Mouse (Mus musculus): ENCODE results near the gene Cpa5. TPM values are rescaled to one million over a fixed set of nuclear protein-coding genes. Genes with fewer than 3 reads are reported as not detected.

The Cpa5 gene
- polyA plus RNA-seq, 1 experiment from 2014 or later: 0.74 TPM

DNA sequence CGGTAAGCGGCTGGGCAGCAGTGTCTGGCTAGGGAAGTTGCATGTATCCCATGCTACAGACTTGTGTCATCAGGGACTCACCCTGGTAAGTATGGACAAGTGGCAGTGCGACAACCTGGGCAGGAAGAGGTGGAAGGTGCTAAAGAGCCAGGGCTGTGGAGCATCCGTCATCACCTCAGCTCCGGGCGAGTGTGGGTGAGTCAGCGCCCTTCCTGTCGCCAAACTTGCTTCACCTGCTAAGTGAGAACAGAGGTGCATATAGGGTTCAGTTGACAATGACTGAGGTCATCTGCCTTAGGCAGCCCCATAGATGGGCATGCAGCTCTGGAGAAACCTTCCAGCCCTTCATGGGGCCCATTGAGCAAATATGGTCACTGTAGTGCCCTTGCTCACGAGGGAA is 14.0 kb downstream of the Cpa5 start:
- Histone ChIP-seq H3K4me2 (ENCODE audit: low read length) (no peak overlapping the region), H3K4me1 (ENCODE audit: control insufficient read depth in 2 of 2, insufficient read depth in 2 of 2, low read length in 2 of 2) (peaks cover 29 to 46% of the 10 kb centered on the region in 2 experiments), H3K27ac (replicated peaks in 1 of 2; ENCODE audit: control insufficient read depth in 1 of 2, insufficient read depth in 1 of 2, low read depth in 2 of 2, low read length in 2 of 2) (peak overlapping the region; percentile 61 to 70), H3K9ac (ENCODE audit: low read length) (no peak overlapping the region), H3K36me3 (ENCODE audit: control insufficient read depth, insufficient read depth, low read length) (no peaks in the 10 kb centered on the region), H3K27me3 (ENCODE audit: control insufficient read depth, insufficient read depth, low read length) (no peaks in the 10 kb centered on the region), H3K9me3 (ENCODE audit: control insufficient read depth, low read length) (no peaks in the 10 kb centered on the region), H3K4me3 (ENCODE audit: control insufficient read depth in 1 of 2, insufficient read depth in 1 of 2, low read depth in 1 of 2, low read length in 2 of 2) (no peak overlapping the region)
- 47% methylated on average over 9 of the region's 9 CpGs for WGBS
- ATAC-seq (ENCODE audit: insufficient number of reproducible peaks, insufficient read depth, low FRiP score, low read depth): peak; percentile 62

DNA sequence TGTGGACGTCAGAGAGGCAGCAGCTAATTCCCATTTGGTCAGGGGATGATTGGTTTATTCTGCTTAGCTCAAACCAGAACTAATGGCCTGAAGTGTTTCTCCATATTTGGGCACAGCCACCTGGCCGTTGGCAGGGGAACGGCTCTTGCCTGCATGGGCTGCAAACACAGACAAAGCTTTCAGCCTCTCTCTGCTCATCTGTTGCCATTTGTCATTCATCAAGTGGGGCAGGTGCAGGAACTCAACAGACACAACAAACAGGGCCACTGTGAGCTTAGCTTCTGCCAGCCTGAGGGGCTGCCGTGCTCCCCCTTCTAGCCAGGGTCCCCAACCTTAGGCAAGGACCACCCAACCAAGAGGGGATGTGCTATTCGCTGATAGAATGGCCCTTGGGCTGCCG is 17.3 kb downstream of the Cpa5 start:
- no peak for ATAC-seq (ENCODE audit: insufficient number of reproducible peaks, insufficient read depth, low FRiP score, low read depth)
- no peak overlapping the region for H3K27ac ChIP-seq (replicated peaks in 1 of 2; ENCODE audit: control insufficient read depth in 1 of 2, insufficient read depth in 1 of 2, low read depth in 2 of 2, low read length in 2 of 2)
- H3K27me3 ChIP-seq (ENCODE audit: control insufficient read depth, insufficient read depth, low read length): no peaks in the 10 kb centered on the region
- H3K9ac ChIP-seq (ENCODE audit: low read length): no peak overlapping the region
- no peak overlapping the region for H3K4me2 ChIP-seq (ENCODE audit: low read length)
- no peak overlapping the region for H3K4me3 ChIP-seq (ENCODE audit: control insufficient read depth in 1 of 2, insufficient read depth in 1 of 2, low read depth in 1 of 2, low read length in 2 of 2)
- WGBS: 57% methylated on average over 6 of the region's 6 CpGs
- H3K9me3 ChIP-seq (ENCODE audit: control insufficient read depth, low read length): no peaks in the 10 kb centered on the region
- H3K36me3 ChIP-seq (ENCODE audit: control insufficient read depth, insufficient read depth, low read length): no peaks in the 10 kb centered on the region
- H3K4me1 ChIP-seq (ENCODE audit: control insufficient read depth in 2 of 2, insufficient read depth in 2 of 2, low read length in 2 of 2): peaks cover 13 to 16% of the 10 kb centered on the region in 2 experiments; a peak in 3 of 4 replicates

- H3K4me1 ChIP-seq (ENCODE audit: control insufficient read depth in 2 of 2, insufficient read depth in 2 of 2, low read length in 2 of 2): peaks cover 7 to 8% of the 10 kb centered on the region in 2 experiments; a peak in 3 of 4 replicates
- no peak for ATAC-seq (ENCODE audit: insufficient number of reproducible peaks, insufficient read depth, low FRiP score, low read depth)
- no peak overlapping the region for H3K27ac ChIP-seq (replicated peaks in 1 of 2; ENCODE audit: control insufficient read depth in 1 of 2, insufficient read depth in 1 of 2, low read depth in 2 of 2, low read length in 2 of 2)
- H3K4me3 ChIP-seq (ENCODE audit: control insufficient read depth in 1 of 2, insufficient read depth in 1 of 2, low read depth in 1 of 2, low read length in 2 of 2): no peak overlapping the region
- H3K36me3 ChIP-seq (ENCODE audit: control insufficient read depth, insufficient read depth, low read length): no peaks in the 10 kb centered on the region
- H3K27me3 ChIP-seq (ENCODE audit: control insufficient read depth, insufficient read depth, low read length): no peaks in the 10 kb centered on the region
- H3K9me3 ChIP-seq (ENCODE audit: control insufficient read depth, low read length): no peaks in the 10 kb centered on the region
- H3K9ac ChIP-seq (ENCODE audit: low read length): no peak overlapping the region
- no peak overlapping the region for H3K4me2 ChIP-seq (ENCODE audit: low read length)
- 95% methylated on average over 1 of the region's 1 CpGs for WGBS
Observed at GRCm38 (mm10) chr6:30629989-30630388, 19.2 kb downstream of the Cpa5 start.

DNA sequence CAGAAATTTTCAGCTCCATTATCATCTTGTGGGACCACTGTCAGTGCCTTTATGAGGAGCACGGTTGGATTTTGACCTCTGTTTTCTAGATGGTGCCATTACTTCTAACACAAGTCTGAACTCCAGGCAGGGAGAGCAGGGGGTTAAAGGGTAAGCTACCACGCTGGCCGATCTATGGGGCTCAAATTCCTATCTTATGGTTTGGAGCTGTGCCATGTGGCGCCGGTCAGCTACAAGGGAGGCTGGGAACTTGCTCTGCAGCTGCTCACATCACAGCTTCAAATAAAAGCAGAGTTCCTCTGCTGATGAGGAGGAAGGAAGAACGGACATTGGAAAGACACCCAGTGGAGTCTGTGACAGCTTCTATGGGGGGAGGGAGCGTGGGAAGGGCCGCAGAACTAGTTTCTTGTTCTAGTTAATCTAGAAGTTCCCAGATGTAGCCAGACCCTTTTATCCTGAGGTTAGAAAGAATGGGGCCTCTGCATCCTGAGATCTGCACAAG is 24.6 kb downstream of the Cpa5 start:
- no peaks in the 10 kb centered on the region for H3K27me3 ChIP-seq (ENCODE audit: control insufficient read depth, insufficient read depth, low read length)
- H3K4me2 ChIP-seq (ENCODE audit: low read length): no peak overlapping the region
- H3K4me1 ChIP-seq (ENCODE audit: control insufficient read depth in 2 of 2, insufficient read depth in 2 of 2, low read length in 2 of 2): peaks cover 17% of the 10 kb centered on the region in 2 experiments
- H3K27ac ChIP-seq (replicated peaks in 1 of 2; ENCODE audit: control insufficient read depth in 1 of 2, insufficient read depth in 1 of 2, low read depth in 2 of 2, low read length in 2 of 2): peak overlapping the region in 1 of 2 experiments; percentile 30; a peak in 3 of 4 replicates
- 0 out of 2 replicates have a peak overlapping the region, but pooled peaks have one; percentile 27 for H3K9ac ChIP-seq (ENCODE audit: low read length)
- no peaks in the 10 kb centered on the region for H3K9me3 ChIP-seq (ENCODE audit: control insufficient read depth, low read length)
- no peak for ATAC-seq (ENCODE audit: insufficient number of reproducible peaks, insufficient read depth, low FRiP score, low read depth)
- 33% methylated on average over 8 of the region's 8 CpGs for WGBS
- no peak overlapping the region for H3K4me3 ChIP-seq (ENCODE audit: control insufficient read depth in 1 of 2, insufficient read depth in 1 of 2, low read depth in 1 of 2, low read length in 2 of 2)
- no peaks in the 10 kb centered on the region for H3K36me3 ChIP-seq (ENCODE audit: control insufficient read depth, insufficient read depth, low read length)

GRCm38 (mm10) chr6:30636186-30636842 is 25.5 kb downstream of the Cpa5 start:
- peak overlapping the region; percentile 0; the same call in 1 of the 2 replicates for H3K9ac ChIP-seq (ENCODE audit: low read length)
- peak overlapping the region; percentile 50 to 66 for H3K27ac ChIP-seq (replicated peaks in 1 of 2; ENCODE audit: control insufficient read depth in 1 of 2, insufficient read depth in 1 of 2, low read depth in 2 of 2, low read length in 2 of 2)
- H3K36me3 ChIP-seq (ENCODE audit: control insufficient read depth, insufficient read depth, low read length): no peaks in the 10 kb centered on the region
- no peak overlapping the region for H3K4me3 ChIP-seq (ENCODE audit: control insufficient read depth in 1 of 2, insufficient read depth in 1 of 2, low read depth in 1 of 2, low read length in 2 of 2)
- ATAC-seq (ENCODE audit: insufficient number of reproducible peaks, insufficient read depth, low FRiP score, low read depth): no peak
- 39% methylated on average over 4 of the region's 4 CpGs for WGBS
- peaks cover 17% of the 10 kb centered on the region in 2 experiments for H3K4me1 ChIP-seq (ENCODE audit: control insufficient read depth in 2 of 2, insufficient read depth in 2 of 2, low read length in 2 of 2)
- no peaks in the 10 kb centered on the region for H3K27me3 ChIP-seq (ENCODE audit: control insufficient read depth, insufficient read depth, low read length)
- H3K4me2 ChIP-seq (ENCODE audit: low read length): no peak overlapping the region
- H3K9me3 ChIP-seq (ENCODE audit: control insufficient read depth, low read length): no peaks in the 10 kb centered on the region

- Histone ChIP-seq H3K4me3 (ENCODE audit: control insufficient read depth in 1 of 2, insufficient read depth in 1 of 2, low read depth in 1 of 2, low read length in 2 of 2) (no peak within 1 kb of the TSS), H3K27ac (replicated peaks in 1 of 2; ENCODE audit: control insufficient read depth in 1 of 2, insufficient read depth in 1 of 2, low read depth in 2 of 2, low read length in 2 of 2) (0 out of 4 replicates have a peak within 1 kb of the TSS, but pooled peaks of 1 of the 2 experiments have one; percentile 25), H3K9me3 (ENCODE audit: control insufficient read depth, low read length) (no peaks in the 10 kb centered on the region), H3K4me1 (ENCODE audit: control insufficient read depth in 2 of 2, insufficient read depth in 2 of 2, low read length in 2 of 2) (peaks cover 17% of the 10 kb centered on the region in 2 experiments), H3K36me3 (ENCODE audit: control insufficient read depth, insufficient read depth, low read length) (no peaks in the 10 kb centered on the region), H3K27me3 (ENCODE audit: control insufficient read depth, insufficient read depth, low read length) (no peaks in the 10 kb centered on the region), H3K9ac (ENCODE audit: low read length) (no peak within 1 kb of the TSS), H3K4me2 (ENCODE audit: low read length) (no peak within 1 kb of the TSS)
- 58% methylated on average over 5 of the region's 5 CpGs for WGBS
- no peak for ATAC-seq (ENCODE audit: insufficient number of reproducible peaks, insufficient read depth, low FRiP score, low read depth)
Observed at GRCm38 (mm10) chr6:30638674-30639268, 28.0 kb downstream of the Cpa5 start, which contains the start of gene Cpa1. Cpa1 (plus strand) TSS chr6:30639218.

DNA sequence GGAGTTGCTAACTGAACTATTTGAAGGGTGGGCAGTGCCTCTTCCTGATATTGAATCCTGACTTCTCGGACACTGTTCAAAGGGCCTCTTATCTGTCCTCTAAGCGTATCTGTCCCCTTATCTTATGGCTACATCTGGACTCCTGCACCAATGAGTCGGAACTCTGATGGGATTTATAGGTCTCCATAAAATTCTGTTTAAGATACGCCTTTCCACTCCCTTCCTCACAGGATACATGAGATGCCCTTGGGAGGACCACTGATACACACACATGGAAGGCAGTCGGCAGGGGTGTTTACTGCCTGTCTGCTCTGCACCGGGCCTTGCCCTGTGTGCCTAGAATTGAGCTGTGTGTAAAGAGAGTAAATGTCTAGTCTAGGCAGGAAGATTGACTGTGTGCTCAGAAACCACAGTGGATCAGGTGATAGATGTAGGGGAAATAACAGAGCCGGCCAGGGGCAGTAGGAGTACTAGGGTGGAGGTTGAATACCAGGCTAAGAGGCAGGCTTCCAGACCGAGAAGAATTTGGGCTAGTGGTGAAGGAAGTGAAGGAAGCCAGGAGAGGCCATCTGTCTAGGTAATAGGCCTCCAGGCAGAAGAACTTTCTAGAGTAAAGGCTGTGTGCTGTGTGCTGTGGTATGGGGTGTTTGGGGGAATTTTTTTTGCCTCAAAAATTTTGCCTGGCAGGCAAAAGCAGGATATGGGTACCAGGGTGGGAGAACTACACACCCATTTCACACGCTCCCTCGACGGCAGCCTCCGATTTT is 33.1 kb downstream of the Cpa5 start:
- Histone ChIP-seq H3K36me3 (ENCODE audit: control insufficient read depth, insufficient read depth, low read length) (no peaks in the 10 kb centered on the region), H3K4me2 (ENCODE audit: low read length) (no peak overlapping the region), H3K27ac (replicated peaks in 1 of 2; ENCODE audit: control insufficient read depth in 1 of 2, insufficient read depth in 1 of 2, low read depth in 2 of 2, low read length in 2 of 2) (no peak overlapping the region), H3K4me3 (ENCODE audit: control insufficient read depth in 1 of 2, insufficient read depth in 1 of 2, low read depth in 1 of 2, low read length in 2 of 2) (no peak overlapping the region), H3K4me1 (ENCODE audit: control insufficient read depth in 2 of 2, insufficient read depth in 2 of 2, low read length in 2 of 2) (peaks cover 0 to 3% of the 10 kb centered on the region in 2 experiments; a peak in 2 of 4 replicates), H3K9me3 (ENCODE audit: control insufficient read depth, low read length) (no peaks in the 10 kb centered on the region), H3K27me3 (ENCODE audit: control insufficient read depth, insufficient read depth, low read length) (no peaks in the 10 kb centered on the region), H3K9ac (ENCODE audit: low read length) (no peak overlapping the region)
- WGBS: 61% methylated on average over 12 of the region's 12 CpGs
- ATAC-seq (ENCODE audit: insufficient number of reproducible peaks, insufficient read depth, low FRiP score, low read depth): no peak
